Mouse (Mus musculus) kidney, postnatal 25 days (tissue): Measurements from ENCODE around the gene B230104I21Rik.
A peak's percentile ranks its signal among the peaks of the same experiment; 100 is the strongest.

ENCODE experiments used
- DNase-seq, 2 experiments: peaks; one replicate each; pipeline ENCODE4 v3.0.0; 2021; ENCODE audit warnings: mixed read lengths in 2 of 2

B230104I21Rik gene

GRCm38 (mm10) chr4:154335761-154336160 is at the start of gene B230104I21Rik:
Gene B230104I21Rik, plus strand, starts transcription at chr4:154336127.
- no peak for DNase-seq

GRCm38 (mm10) chr4:154293735-154294201 is 42.2 kb upstream of the B230104I21Rik start:
- DNase-seq, result peak; percentile 48 to 69

DNA sequence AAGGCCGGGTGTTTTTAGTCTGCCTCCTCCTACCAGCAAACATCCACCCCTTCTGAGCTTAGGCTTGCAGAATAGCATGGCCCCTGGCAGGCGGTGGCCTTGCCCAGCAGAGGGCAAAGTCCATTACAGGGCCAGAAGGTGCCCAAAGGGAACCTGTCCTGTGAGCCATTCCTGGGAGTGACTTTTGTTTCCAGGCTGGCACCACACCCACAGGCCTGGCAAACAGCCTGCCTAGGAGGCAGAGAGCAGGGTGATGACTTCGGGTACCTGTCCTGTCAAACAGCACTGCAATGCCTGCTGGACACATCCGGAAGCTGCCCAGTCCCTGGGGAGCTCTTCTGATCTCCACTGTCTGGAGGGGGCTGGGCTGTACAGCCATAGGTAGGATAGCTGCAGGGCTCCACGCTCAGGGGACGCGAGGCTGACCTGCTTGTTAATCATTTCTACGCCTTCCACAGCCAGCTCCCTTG is 41.6 kb upstream of the B230104I21Rik start:
- DNase-seq, result peak; percentile 82 to 95

DNA sequence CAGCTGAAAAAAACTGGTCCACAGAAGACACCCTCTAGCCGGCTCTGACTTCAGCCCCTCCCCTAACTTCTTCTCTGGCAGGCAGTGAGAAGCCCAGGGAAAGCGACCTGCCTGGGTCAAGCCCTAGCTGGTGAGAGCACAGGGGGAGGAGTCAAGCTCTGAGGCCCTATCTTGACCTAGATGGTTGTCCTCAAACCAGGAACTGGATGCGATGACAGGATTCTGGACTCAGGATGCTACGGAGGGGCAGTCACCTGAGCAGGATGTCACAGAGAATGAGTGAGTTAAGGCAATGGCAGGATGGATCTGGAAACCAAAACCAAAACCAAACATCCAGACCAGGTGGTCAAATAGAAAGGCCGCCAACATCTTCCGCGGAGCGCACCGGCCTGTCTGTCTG is 38.2 kb upstream of the B230104I21Rik start:
- peak; percentile 82 to 92 for DNase-seq

GRCm38 (mm10) chr4:154299541-154300271 is 36.2 kb upstream of the B230104I21Rik start:
- peak; percentile 87 to 95 for DNase-seq

DNA sequence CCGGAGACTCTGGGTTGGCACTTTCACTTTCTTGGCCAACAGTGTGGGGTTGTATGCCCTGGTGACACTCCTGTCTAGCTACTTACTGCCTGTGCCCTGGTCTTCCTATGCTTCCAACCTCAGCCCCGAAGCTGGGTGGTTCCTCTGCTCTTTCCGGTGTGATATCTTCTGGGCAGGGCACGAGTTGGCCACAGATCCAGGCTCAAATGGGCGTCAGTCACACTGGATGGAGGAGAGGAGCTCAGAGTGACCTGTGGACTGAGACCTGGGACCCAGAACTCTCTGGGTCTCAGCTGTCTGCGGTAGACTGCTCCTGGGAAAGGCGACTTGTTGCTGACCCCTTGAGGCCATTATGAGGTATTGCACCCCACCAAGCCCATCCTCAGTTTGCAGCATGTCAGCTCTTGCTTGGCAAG is 34.5 kb upstream of the B230104I21Rik start, which contains the start of gene Arhgef16:
Gene Arhgef16, minus strand, starts transcription at position 211 of the 416 bp plus-strand sequence.
- DNase-seq, result peak; percentile 53 to 80

GRCm38 (mm10) chr4:154309131-154309530 is 26.8 kb upstream of the B230104I21Rik start:
- DNase-seq, result no peak

- no peak for DNase-seq
Measured at GRCm38 (mm10) chr4:154310576-154311262, 25.2 kb upstream of the B230104I21Rik start.

DNA sequence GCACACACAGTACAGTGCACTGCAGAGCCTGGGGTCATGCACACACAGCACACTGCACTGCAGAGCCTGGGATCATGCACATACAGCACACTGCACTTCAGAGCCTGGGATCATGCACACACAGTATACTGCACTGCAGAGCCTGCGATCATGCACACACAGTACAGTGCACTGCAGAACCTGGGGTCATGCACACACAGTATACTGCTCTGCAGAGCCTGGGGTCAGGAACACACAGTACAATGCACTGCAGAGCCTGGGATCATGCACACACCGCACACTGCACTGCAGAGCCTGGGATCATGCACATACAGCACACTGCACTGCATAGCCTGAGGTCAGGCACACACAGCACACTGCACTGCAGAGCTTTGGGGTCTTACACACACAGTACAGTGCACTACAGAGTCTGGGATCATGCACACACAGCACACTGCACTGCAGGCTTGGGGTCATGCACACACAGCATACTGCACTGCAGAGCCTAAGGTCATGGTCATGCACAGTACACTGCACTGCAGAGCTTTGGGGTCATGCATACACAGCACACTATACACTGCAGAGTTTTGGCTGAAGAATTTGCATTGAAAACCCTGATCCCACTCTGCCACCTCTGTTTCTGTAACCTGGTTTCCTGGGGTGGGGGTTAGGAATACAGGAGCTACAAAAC is 23.6 kb upstream of the B230104I21Rik start:
- no peak for DNase-seq

DNA sequence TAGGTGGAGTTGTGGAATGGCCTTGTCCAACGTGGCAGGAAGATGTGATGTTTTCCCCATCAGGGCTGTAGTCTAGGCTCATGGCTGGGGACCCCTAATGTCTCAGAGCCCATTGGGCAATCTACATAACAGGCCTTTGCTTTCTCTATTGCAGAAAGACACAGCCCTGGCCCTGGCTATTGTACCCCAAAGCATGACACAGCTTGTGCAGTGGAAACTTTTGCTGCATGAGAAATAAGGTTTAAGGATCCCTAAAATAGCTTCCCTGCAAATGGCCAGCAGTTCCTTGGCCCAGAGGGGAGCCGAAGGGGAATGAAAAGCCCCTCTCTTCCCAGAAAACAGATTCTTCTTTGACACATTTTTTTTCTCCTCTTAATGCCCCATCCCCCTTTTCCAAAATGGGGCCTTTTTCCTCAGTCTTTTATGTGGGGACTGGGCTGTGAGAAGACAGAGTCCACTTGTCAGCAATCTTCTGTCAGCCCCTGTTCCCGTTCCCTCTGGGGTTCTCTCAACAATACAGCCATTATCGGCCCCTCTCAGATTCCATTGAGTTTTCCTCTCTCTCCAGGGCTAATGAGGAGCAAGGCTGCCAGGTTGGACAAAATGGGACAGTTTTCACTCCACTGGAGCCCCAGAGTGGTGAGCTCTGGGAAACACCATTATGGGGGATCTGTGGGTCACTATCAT is 22.8 kb upstream of the B230104I21Rik start:
- DNase-seq, result no peak

DNA sequence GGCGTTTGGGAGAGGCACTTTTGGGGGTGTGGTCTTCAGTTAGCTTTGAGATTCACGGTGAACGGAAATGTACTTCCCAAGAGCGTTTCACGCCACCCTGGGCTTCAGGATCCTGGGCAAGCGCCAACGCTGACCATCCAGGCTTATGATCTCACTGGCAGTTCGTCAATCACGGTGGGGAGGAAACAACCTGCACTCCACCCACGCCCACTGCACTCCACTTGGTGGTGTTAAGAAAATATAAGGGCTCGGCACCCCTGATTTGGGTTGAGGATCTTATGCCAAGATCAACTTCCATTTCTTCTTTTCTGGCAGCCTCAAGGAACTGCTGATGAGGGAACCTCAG is 22.3 kb upstream of the B230104I21Rik start:
- DNase-seq, result no peak

- no peak for DNase-seq
Measured at GRCm38 (mm10) chr4:154325410-154325809, 10.5 kb upstream of the B230104I21Rik start.

- no peak for DNase-seq
Measured at GRCm38 (mm10) chr4:154328431-154328830, 7.5 kb upstream of the B230104I21Rik start.

DNA sequence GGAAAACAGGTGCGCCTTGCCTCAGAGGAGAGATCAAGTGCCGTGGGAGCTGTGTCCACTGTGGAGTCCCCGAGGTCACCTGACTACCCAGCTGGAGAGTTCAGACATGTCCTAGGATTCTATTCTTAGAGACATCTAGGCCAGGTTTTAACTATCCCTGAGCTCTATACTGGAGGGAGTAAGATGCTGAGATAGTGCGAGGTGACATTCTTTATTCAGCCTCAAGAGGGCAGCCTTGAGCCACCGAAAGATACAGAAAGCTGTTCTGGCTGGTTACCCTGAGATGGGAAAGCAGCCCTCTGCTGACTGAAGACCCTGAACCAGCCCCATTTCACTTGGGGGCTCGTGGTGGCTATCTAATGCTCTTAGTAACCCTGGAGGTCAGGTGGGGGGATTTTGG is 7.1 kb upstream of the B230104I21Rik start:
- peak in 1 of 2 experiments; percentile 77 for DNase-seq

DNA sequence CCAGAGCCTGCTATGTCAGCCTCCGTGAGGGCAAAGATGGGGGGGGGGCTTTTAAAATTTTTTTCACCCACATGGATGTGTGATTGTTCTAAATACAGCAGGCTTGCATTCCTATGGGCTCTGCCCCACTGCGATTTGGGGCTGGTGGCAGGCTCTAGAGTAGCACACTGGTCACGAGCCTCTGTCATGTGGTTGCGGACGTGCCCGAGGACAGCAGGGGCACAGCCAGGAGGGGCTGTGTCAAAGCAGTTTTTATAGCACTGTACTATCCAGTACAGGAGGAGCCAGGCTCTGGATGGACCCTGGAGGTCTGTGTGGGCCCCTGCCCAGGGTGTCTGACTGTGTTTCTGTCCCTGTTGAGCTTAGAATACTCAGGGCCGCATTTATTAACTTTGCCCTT is 5.9 kb upstream of the B230104I21Rik start:
- no peak for DNase-seq

DNA sequence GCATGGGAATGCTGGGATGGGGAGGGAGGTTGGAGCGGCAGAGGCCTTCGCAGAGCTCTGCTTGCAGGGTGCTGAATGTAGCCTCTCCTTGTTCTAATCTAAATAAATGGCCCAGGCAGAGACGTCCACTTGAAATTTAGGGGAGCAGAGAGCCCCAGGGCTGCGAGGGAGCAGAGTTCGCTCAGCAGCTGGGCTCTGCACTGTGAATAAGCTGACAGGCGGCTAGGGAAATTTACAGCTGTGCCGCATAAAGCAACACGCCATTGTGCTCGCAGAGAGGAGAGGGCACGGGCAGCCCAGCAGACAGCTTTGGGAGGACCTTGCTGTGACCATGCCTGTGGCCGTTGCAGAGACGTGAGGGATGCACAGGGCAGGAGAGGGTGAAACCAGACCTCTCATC is 4.7 kb upstream of the B230104I21Rik start:
- DNase-seq, result no peak

- no peak for DNase-seq
Measured at GRCm38 (mm10) chr4:154333300-154333699, 2.6 kb upstream of the B230104I21Rik start.

DNA sequence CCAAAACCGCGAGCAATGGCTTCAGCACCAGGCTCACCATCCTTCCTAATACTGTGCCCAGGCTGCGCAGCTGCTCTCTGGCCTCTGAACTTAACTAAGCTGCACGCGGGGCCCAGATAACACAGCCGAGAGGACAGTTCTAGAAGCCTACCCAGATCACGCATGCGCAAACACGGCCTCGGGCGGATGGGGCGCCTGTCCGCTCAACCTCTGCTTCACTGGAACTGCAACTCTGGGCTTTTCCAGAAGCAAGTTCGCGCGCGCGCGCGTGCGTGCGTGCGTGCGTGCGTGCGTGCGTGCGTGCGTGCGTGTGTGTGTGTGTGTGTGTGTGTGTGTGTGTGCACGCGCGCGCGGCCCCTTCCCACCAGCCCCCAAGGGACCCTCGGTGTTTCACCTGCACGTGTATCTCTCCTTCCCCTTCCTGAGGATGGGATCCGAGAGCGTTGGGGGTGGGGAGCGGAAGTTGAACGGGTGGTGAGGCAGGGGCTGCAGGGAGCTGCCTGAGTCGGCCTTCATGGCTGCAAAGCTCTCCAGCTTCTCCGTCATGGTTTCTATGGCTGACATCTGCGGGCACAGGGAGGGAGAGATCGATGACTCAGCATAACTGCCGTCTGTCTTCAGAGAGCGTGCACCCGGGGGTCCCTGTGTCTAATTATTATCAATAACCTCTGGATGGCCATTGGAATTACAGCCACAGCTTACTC is 1.1 kb upstream of the B230104I21Rik start:
- DNase-seq, result peak in 1 of 2 experiments; percentile 23

DNA sequence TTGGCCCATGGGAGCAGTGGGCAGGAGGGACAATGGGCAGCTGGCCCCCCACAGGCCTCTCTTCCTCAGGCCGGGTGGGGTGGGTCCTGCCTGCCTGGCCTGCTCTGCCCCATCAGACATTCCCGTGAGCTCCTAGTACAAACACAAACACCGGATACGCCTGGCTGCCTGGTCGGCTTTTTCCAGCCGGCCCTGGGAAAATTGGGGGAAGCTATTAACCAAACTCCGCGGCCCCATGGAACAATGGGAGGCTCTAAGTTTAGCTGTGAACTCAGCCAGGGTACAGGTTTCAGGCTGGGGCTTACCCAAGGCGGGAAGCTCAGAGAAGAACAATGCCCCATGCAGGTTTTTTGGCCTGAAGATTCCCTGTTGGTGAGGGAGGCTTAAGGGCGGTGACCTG is 723 bp downstream of the B230104I21Rik start:
- peak; percentile 43 to 78 for DNase-seq

GRCm38 (mm10) chr4:154346731-154347522 is 11.0 kb downstream of the B230104I21Rik start:
- no peak for DNase-seq

- DNase-seq, result peak in 1 of 2 experiments; percentile 48
Measured at GRCm38 (mm10) chr4:154348197-154348786, 12.4 kb downstream of the B230104I21Rik start.
